Mouse (Mus musculus) midbrain, embryonic 10.5 days (tissue): Measurements from ENCODE around the gene Ess2. TPM values are rescaled to one million over a fixed set of nuclear protein-coding genes. Genes with fewer than 3 reads are reported as not detected.

ENCODE experiments used
- DNase-seq: peaks from one replicate; pipeline ENCODE4 v3.0.0-alpha.2; 2017; ENCODE audit warnings: low spot score
- H3K27ac ChIP-seq: fragments of 300-500 bp; sonication (generic); replicated peaks from 2 replicates; pipeline ENCODE4 v1.5.1; 2016; ENCODE audit warnings: mild to moderate bottlenecking
- H3K27me3 ChIP-seq: fragments of 300-500 bp; sonication (generic); 2 replicates; pipeline ENCODE4 v1.6.1; 2016; ENCODE audit warnings: low read depth, mild to moderate bottlenecking; ENCODE audit not compliant: poor library complexity, severe bottlenecking
- H3K36me3 ChIP-seq: fragments of 300-500 bp; sonication (generic); 2 replicates; pipeline ENCODE4 v1.6.1; 2016; ENCODE audit warnings: mild to moderate bottlenecking, moderate library complexity
- H3K4me1 ChIP-seq: fragments of 300-500 bp; sonication (generic); 2 replicates; pipeline ENCODE4 v1.6.1; 2016
- H3K4me3 ChIP-seq: fragments of 300-500 bp; sonication (generic); 2 replicates; pipeline ENCODE4 v1.5.1; 2016; ENCODE audit warnings: mild to moderate bottlenecking, moderate library complexity
- H3K9me3 ChIP-seq: fragments of 300-500 bp; sonication (generic); replicated peaks from 2 replicates; pipeline ENCODE4 v1.6.1; 2016; ENCODE audit warnings: mild to moderate bottlenecking
- WGBS: fragments of 180-500 bp; shearing (Covaris S2); methylation state at CpG from one replicate; pipeline ENCODE4 v1.1.7; 2016; 5-methylcytosine and 5-hydroxymethylcytosine counted together
- polyA plus RNA-seq: library from polyadenylated mRNA; unstranded; fragments of >200 nt; fragmentation: Nextera tagmentation; extraction: Ambion mirVana; gene quantifications from 2 replicates; pipeline ENCODE4 v1.2.1, GENCODE M21; 2016

Ess2 gene
- polyA plus RNA-seq, 1 experiment from 2014 or later, result 51.9 TPM

GRCm38 (mm10) chr16:17933594-17934444 is 22.7 kb upstream of the Ess2 start:
- Histone ChIP-seq H3K9me3 (no peaks in the 10 kb centered on the region), H3K27me3 (peaks cover 38% of the 10 kb centered on the region), H3K36me3 (no peaks in the 10 kb centered on the region), H3K4me1 (peaks cover 11% of the 10 kb centered on the region), H3K4me3 (no peak overlapping the region), H3K27ac (no peak overlapping the region)
- 74% methylated on average over 9 of the region's 9 CpGs for WGBS
- DNase-seq, result no peak

DNA sequence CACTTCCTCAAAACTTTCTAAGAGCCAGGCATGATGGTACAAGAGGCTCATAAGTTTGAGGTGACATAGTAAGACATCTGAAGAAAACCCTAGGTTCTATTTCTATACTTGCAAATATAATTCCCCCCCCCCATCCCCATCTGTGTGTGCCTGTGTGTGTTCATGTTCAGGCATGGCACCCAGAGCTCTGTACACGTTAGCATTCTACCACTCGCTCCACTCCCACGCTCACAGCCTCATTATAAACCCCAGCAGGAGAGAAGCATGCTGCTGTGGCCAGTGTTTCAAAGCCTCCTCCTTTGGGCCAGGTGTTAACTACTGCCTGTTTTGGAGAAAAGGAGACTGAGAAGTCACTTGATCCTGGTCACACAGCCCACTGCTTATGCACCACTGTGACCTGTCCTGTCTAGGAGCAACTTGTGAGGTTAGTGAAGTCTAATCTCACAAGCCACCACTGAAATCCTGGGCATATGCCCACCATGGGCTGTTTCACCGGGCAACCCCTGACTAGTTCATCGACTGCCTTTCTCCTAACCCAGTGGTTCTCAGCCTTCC is 20.8 kb upstream of the Ess2 start:
- Histone ChIP-seq H3K9me3 (no peaks in the 10 kb centered on the region), H3K27ac (no peak overlapping the region), H3K4me3 (no peak overlapping the region), H3K36me3 (no peaks in the 10 kb centered on the region), H3K4me1 (peaks cover 26% of the 10 kb centered on the region), H3K27me3 (peaks cover 24% of the 10 kb centered on the region; the same call in 1 of the 2 replicates)
- DNase-seq, result peak; percentile 10
- WGBS, result 78% methylated on average over 5 of the region's 5 CpGs

DNA sequence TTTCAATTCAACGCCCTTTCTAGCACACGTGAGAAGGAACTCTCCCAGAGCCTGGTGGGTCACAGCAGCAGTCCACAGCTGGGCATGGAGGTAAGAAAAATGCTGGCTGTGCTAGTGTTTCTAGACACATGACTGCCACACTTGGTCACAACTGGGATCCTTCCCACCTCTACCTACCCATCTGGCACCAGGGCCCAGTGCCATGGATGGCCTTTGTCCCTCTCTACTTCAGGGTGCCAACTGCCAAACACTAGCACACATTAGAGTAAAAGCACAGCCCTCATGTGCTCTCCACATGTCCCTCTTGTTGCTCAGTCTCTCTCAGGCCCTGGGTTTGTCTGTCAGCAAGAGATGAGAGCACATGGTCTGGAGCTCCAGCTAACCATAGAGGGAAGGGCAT is 18.5 kb upstream of the Ess2 start:
- H3K9me3 ChIP-seq, result no peaks in the 10 kb centered on the region
- H3K4me1 ChIP-seq, result peaks cover 36% of the 10 kb centered on the region
- WGBS, result 67% methylated on average over 2 of the region's 2 CpGs
- peaks cover 19% of the 10 kb centered on the region for H3K36me3 ChIP-seq
- H3K27me3 ChIP-seq, result peaks cover 29% of the 10 kb centered on the region; the same call in 1 of the 2 replicates
- no peak overlapping the region for H3K4me3 ChIP-seq
- no peak overlapping the region; the same call in 1 of the 2 replicates for H3K27ac ChIP-seq
- no peak for DNase-seq

DNA sequence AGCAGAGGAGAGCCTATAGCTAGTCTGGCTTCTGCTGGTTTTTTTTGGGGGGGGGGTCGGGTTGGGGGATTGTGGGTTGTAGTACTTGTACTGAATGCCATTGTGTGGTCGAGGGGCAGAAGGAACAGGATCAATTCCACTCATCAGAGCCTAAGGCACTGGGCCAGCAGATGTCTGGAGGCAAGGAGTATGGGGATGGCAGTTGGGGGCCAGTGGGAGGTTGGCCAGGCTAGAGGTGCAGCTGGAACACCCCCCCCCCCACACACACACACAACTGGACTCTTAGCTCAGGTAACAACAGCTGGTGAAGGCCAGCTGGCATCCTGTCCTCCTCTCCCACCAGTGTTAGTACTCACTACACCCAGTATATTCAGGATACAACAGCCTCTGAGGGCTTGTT is 18.1 kb upstream of the Ess2 start:
- H3K27ac ChIP-seq, result peak overlapping the region; percentile 90
- H3K4me1 ChIP-seq, result peaks cover 36% of the 10 kb centered on the region
- peaks cover 29% of the 10 kb centered on the region; the same call in 1 of the 2 replicates for H3K27me3 ChIP-seq
- no peak for DNase-seq
- WGBS, result 14% methylated on average over 2 of the region's 2 CpGs
- peaks cover 23% of the 10 kb centered on the region for H3K36me3 ChIP-seq
- H3K4me3 ChIP-seq, result peak overlapping the region; percentile 81
- H3K9me3 ChIP-seq, result no peaks in the 10 kb centered on the region

DNA sequence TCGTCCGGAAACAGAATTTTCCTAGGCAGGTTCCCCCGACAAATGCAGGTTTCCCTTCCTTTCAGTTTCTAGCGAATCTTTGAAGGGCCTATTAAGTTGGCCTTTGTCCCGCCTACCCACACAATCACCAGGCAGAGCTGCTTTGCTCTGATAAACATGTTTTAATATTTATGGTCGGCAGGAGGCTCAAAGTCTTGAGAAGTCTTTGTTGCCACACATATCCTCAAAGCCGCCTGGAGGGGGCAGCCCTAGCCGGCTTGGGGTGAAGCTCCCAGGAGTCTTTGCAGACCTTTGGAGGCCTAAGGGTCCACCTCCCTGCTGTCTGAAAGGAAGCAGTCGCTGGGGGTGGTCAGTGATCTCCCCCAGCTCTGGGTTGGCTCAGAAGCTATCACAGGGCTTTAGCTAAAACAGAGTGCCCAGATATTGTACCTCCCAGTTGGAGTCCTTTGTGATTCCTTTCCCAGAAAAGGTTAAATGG is 17.5 kb upstream of the Ess2 start:
- WGBS, result under 1% methylated on average over 9 of the region's 9 CpGs
- peaks cover 23% of the 10 kb centered on the region for H3K36me3 ChIP-seq
- H3K4me3 ChIP-seq, result peak overlapping the region; percentile 81
- DNase-seq, result peak; percentile 82
- peaks cover 39% of the 10 kb centered on the region for H3K4me1 ChIP-seq
- H3K27me3 ChIP-seq, result peaks cover 25% of the 10 kb centered on the region; the same call in 1 of the 2 replicates
- no peaks in the 10 kb centered on the region for H3K9me3 ChIP-seq
- peak overlapping the region; percentile 90 for H3K27ac ChIP-seq

DNA sequence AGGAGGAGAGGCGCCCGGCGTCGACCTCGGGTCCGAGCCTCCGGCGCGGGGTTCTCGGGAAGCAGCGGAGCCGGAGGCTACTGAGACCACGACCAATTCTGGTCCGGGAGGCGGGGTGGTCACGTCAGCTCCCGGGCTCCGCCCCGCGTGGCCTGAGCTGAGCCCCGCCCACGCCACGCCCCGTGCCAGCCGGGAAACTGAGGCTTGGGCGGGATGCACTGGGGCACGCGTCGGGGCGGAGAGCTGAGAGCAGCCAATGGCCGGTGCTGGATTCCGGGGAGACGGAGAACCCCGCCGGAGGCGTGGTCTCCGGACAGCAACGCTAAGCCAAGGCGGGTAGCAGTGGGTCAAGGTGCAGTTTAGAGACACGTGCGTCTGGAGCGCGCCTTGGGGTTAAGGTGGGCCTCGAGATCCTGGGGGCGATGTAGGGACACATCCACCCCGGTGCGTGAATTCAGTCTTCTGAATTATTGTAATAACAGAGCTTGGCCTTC is 17.0 kb upstream of the Ess2 start, which contains the start of gene Slc25a1:
Gene Slc25a1, minus strand, starts transcription at position 133 of the 494 bp plus-strand sequence.
- H3K27ac ChIP-seq, result peak within 1 kb of the TSS; percentile 90
- H3K27me3 ChIP-seq, result peaks cover 22% of the 10 kb centered on the region; the same call in 1 of the 2 replicates
- peaks cover 23% of the 10 kb centered on the region for H3K36me3 ChIP-seq
- no peaks in the 10 kb centered on the region for H3K9me3 ChIP-seq
- peak; percentile 89 for DNase-seq
- peaks cover 43% of the 10 kb centered on the region for H3K4me1 ChIP-seq
- WGBS, result under 1% methylated on average over 47 of the region's 47 CpGs
- H3K4me3 ChIP-seq, result peak within 1 kb of the TSS; percentile 81

DNA sequence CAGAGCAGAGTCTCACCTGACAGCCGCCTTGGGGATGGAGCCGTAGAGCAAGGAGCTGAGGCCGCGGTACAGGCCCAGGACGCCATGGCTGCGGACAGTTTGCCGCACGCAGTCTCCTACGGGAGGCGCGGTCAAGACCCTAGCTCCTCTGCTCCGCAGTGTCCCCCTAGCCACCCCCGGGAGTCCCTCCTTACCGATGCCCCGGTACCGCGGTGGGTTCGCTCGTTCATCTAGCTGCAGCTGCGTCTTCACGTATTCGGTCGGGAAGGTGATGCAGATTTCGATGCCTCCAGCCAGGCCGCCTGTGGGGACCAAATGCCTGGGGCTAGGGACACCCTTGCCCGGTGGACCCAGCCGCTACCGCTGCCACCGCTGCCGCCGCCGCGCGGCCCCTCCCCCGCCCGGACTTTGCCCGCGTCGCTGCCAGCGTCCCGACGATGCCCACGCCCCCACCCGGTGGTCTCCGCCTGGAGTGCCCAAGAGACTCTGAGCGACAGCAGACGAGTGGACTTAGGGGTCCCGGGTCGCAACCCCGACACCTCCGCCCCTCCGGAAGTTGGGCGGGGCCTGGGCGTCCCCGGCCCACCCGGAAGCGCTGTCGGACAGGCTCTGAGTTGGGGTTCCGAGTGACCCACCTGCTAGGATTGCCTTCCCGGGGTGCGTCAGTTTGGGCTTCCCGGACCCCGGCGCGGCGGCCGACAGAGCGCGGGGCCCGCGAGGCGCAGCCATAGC is 16.4 kb upstream of the Ess2 start:
- WGBS, result under 1% methylated on average over 72 of the region's 72 CpGs
- peak overlapping the region; percentile 90 for H3K27ac ChIP-seq
- H3K4me1 ChIP-seq, result peaks cover 49% of the 10 kb centered on the region
- no peak for DNase-seq
- no peaks in the 10 kb centered on the region for H3K9me3 ChIP-seq
- peaks cover 22% of the 10 kb centered on the region; the same call in 1 of the 2 replicates for H3K27me3 ChIP-seq
- peaks cover 23% of the 10 kb centered on the region for H3K36me3 ChIP-seq
- peak overlapping the region; percentile 81 for H3K4me3 ChIP-seq

DNA sequence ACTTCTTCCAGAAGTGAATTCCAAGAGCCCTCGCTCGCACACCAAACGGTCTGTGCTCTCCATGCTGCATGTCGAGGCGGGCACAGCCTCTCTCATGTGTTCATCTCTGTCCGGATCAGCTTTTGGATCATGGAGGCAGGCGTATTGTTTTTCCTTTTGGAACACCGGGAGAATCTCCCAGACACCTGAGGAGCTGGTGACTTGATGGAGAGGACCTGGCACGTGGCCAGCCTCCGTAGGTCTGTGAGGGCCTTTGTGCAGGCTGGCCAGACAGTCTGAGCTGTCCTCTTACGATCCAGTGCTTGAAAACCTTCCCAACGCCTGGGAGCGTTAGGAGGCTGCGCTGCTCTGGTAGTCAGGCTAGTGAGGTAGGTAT is 11.0 kb upstream of the Ess2 start:
- Histone ChIP-seq H3K4me1 (peaks cover 52% of the 10 kb centered on the region), H3K27me3 (peaks cover 50% of the 10 kb centered on the region), H3K4me3 (peak overlapping the region; percentile 87), H3K27ac (peak overlapping the region; percentile 92), H3K9me3 (no peaks in the 10 kb centered on the region), H3K36me3 (peaks cover 23% of the 10 kb centered on the region)
- DNase-seq, result no peak
- WGBS, result 2% methylated on average over 14 of the region's 14 CpGs

- no peaks in the 10 kb centered on the region for H3K9me3 ChIP-seq
- peak; percentile 96 for DNase-seq
- 3% methylated on average over 47 of the region's 47 CpGs for WGBS
These were observed 10.4 kb upstream of the Ess2 start for GRCm38 (mm10) chr16:17921325-17922162.

DNA sequence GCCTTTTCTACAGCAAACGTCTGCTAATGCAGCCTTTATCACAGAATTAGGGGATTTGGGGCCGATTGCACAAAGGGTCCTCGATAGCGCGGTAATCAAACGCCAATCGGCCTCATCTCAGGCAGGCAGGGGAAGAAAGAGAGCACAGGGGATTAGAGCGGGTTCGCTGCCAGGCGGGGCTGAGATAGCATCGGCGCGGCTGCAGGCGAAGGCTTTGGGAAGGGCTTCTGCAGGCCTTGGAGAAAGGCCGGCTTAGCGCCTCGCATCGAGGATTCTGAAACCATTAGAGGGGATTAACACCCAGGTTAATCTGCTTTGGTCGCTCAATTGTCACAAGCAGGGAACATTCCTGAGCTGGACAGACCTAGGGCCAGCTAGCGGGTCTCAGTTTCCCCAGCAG is 9.4 kb upstream of the Ess2 start:
- H3K9me3 ChIP-seq, result no peaks in the 10 kb centered on the region
- H3K4me3 ChIP-seq, result peak overlapping the region; percentile 87
- peaks cover 50% of the 10 kb centered on the region for H3K27me3 ChIP-seq
- H3K27ac ChIP-seq, result peak overlapping the region; percentile 92
- peaks cover 14% of the 10 kb centered on the region for H3K36me3 ChIP-seq
- H3K4me1 ChIP-seq, result peaks cover 42% of the 10 kb centered on the region
- DNase-seq, result peak; percentile 82
- WGBS, result 2% methylated on average over 20 of the region's 20 CpGs

More at GRCm38 (mm10) chr16:17921325-17922162, 10.4 kb upstream of the Ess2 start:
- peaks cover 23% of the 10 kb centered on the region for H3K36me3 ChIP-seq
- peak overlapping the region; percentile 87 for H3K4me3 ChIP-seq
- H3K27me3 ChIP-seq, result peaks cover 50% of the 10 kb centered on the region
- H3K27ac ChIP-seq, result peak overlapping the region; percentile 92
- H3K4me1 ChIP-seq, result peaks cover 46% of the 10 kb centered on the region

DNA sequence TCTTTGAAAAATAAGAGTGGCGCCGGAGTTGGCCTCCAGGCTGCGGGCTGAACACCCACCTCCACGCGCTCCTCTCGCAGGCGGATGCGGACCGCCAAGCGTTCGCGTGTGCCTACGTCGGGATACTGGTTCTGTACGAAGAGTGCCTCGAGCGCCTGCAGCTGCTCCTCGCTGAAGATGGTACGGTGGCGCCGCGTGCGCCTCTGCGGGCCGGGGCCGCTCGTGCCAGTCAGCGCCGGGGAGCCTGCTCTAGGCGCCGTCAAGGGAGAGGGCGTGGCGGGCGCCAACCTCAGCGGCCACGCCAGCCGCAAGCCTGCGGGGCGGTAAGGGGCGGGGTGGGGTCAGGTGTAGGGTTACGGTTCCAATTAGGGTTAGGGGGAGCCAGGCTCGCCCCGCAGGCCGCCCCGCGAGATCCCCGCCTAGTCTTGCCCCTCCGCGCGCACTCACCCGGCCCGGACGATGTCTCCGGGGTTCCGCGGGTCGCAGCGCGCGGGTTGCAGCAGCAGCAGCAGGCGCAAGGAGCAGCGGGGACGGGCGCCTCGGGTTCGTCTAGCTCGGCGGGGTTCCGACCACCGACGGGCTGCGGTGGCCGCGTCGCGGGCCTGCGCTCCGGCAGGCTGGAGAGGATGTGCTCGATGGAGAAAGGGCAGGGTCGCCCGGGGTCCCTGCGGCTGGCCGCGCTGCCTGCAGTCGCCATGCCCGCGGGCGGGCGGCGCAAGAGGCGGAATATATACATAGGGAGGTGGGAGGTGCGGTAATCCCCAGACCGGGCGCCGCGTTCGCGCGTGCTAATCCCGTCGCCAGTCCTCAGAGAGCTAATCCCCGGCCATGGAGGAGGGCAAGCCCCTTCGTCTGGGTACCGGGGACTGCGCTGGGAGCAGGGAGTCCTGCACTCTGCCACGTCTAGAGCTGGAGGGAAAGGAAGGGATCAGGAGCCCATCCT is 3.4 kb upstream of the Ess2 start, which contains the start of gene Gsc2:
Gene Gsc2, minus strand, starts transcription at position 753 of the 943 bp plus-strand sequence.
- H3K9me3 ChIP-seq, result no peaks in the 10 kb centered on the region
- peak; percentile 60 for DNase-seq
- peaks cover 27% of the 10 kb centered on the region for H3K4me1 ChIP-seq
- H3K27me3 ChIP-seq, result peaks cover 81% of the 10 kb centered on the region
- no peaks in the 10 kb centered on the region for H3K36me3 ChIP-seq
- H3K27ac ChIP-seq, result peak within 1 kb of the TSS; percentile 64; the same call in 1 of the 2 replicates
- under 1% methylated on average over 105 of the region's 106 CpGs for WGBS
- H3K4me3 ChIP-seq, result peak within 1 kb of the TSS; percentile 56
